Mouse (Mus musculus) stomach, postnatal 0 days (tissue): ENCODE results near the gene Arhgap4.

ENCODE experiments used
- CTCF ChIP-seq: IDR thresholded peaks from 2 replicates; pipeline ENCODE4 v1.5.1; 2016; ENCODE audit warnings: antibody characterized with exemption, low read depth, mild to moderate bottlenecking, moderate library complexity
- EP300 ChIP-seq: optimal IDR thresholded peaks from 2 replicates; pipeline ENCODE3; 2016; ENCODE audit warnings: antibody characterized with exemption

DNA sequence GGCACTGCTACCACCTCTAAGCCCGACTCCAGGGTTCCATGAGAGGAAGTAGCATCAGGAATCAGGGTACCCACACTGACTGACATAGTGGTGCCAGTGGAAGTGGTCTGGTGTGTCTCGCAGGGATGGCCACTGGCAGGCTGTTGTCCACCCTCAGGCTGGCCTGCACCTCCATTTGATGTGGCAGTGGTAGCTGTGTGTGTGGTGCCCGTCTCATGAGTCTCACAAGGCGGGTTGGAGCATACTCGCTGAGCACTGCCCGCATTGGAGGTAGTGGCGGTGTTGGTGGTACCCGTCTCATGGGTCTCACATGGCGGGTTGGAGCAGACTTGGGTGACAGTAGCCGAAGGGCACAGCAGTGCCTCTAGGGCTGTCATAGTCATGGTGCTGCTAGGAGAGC, 27.7 kb upstream of the Arhgap4 start:
- TF ChIP-seq CTCF (no peak), EP300 (no peak)
